Mouse (Mus musculus) bone marrow, adult 2 months (tissue): ENCODE results near the gene Lypd1. TPM values are rescaled to one million over a fixed set of nuclear protein-coding genes. Genes with fewer than 3 reads are reported as not detected.

ENCODE experiments used
- H3K27ac ChIP-seq: fragments of 200-500 bp; 2 replicates; pipeline ENCODE4 v1.5.1; 2012; ENCODE audit warnings: low read depth, mild to moderate bottlenecking, control low read depth, inconsistent platforms, low read length; ENCODE audit not compliant: control insufficient read depth, poor library complexity, insufficient read depth
- H3K4me1 ChIP-seq: fragments of 200-500 bp; 2 replicates; pipeline ENCODE4 v1.6.1; 2011; ENCODE audit warnings: low read length; ENCODE audit not compliant: control insufficient read depth, insufficient read depth
- H3K4me3 ChIP-seq: fragments of 200-500 bp; replicated peaks from 2 replicates; pipeline ENCODE3; 2011; ENCODE audit warnings: mild to moderate bottlenecking, low read depth, low read length, control low read depth; ENCODE audit not compliant: control insufficient read depth
- CTCF ChIP-seq: fragments of 200-500 bp; IDR thresholded peaks from 2 replicates; pipeline ENCODE4 v1.5.1; 2011; ENCODE audit warnings: low read length, control low read depth; ENCODE audit not compliant: control insufficient read depth, insufficient read depth
- POLR2A ChIP-seq: fragments of 200-500 bp; IDR thresholded peaks from 2 replicates; pipeline ENCODE4 v1.6.1; 2011; ENCODE audit warnings: low read depth, mild to moderate bottlenecking, control low read depth, low read length, borderline replicate concordance; ENCODE audit not compliant: control insufficient read depth
- WGBS: fragments of 180-500 bp; shearing (Covaris S2); methylation state at CpG from one replicate; pipeline ENCODE4 v1.1.7; 2018; 5-methylcytosine and 5-hydroxymethylcytosine counted together
- polyA plus RNA-seq: library from polyadenylated mRNA; stranded (reverse); fragments of >200 nt; gene quantifications from 2 replicates; pipeline ENCODE4 v1.2.4, GENCODE M21; 2011; ENCODE audit warnings: low replicate concordance; ENCODE audit not compliant: missing spikeins, insufficient read depth, insufficient read length

Lypd1 gene
- polyA plus RNA-seq, 1 experiment: 0.22 TPM

DNA sequence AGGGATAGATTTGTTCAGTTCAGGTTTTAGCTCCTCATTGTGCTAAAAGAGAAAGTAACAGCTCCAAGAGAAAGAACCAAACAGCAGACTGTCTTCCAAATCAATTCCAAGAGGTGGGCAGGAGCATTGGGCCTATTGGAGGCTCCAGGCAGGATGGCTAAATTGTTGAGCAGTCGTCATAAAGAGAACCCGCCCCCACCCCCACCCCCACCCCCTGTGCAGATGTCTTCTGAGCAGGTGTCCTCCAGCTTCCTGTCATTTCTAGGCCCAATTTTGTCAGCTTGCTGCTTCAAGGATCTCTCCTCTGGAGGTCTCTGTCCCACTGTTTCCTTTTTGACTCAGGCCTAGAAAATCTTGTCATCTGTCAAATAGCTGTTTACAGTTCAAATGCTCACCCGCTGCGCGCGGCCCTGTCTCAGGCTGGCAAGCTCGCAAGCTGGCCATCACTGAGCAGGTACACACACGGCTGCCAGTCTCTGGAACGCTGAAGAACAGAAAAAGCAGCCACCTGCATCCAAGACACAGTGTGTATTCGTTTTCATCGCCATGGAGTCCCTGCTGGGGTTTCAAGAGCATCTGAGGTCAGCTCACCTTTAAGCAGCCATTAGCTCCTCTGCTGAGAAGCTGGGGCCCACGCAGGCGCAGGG lies 73.0 kb downstream of the Lypd1 start:
- Histone ChIP-seq H3K4me1 (no peaks in the 10 kb centered on the region), H3K27ac (no peak overlapping the region), H3K4me3 (no peak overlapping the region)
- no peak for TF ChIP-seq CTCF
- 76% methylated on average over 13 of the region's 13 CpGs for WGBS

DNA sequence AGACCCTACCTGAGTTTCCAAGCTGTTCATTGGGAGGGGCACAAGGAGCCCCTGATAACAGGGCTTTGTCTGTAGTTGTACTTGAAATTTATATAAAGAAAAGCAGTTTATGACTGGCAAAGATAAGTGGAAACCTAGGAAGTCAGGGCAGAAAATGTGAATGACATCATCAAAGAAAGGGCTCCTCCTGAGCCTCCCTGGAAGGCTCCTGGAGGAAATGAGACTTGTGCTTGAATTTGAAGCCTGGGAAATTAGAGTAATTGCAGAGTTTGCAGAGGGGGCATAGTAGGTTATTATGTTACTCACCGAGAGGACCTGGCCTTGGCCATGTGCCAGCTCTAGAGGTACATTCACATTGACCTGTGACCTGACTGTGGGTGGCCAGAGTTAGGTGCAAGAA lies 75.4 kb downstream of the Lypd1 start:
- Histone ChIP-seq H3K27ac (no peak overlapping the region), H3K4me3 (no peak overlapping the region), H3K4me1 (no peaks in the 10 kb centered on the region)
- WGBS: 56% methylated on average over 1 of the region's 1 CpGs
- TF ChIP-seq POLR2A: no peak
- no peak for TF ChIP-seq CTCF

DNA sequence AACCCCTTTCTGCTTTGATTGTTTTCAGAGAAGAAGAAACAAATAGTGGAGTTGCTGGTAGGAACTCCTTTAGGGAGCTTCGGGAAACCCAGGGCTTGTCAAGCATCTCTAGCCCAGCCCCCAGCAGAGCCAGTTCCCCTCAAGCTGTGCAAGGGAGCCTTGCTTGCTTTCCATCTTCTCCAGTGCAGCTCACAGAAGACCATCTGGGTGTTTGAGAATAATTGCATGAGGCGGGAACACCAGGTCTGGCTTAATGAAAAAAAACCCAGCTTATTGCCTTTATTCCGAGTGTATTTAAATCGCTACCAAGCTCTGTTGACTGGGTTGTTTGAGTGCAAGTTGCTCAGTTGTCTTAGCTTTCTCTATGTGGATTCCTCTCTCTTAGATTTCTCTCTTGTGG lies 89.3 kb downstream of the Lypd1 start:
- WGBS: 84% methylated on average over 4 of the region's 4 CpGs
- TF ChIP-seq CTCF: no peak
- TF ChIP-seq POLR2A: no peak
- Histone ChIP-seq H3K4me3 (no peak overlapping the region), H3K27ac (no peak overlapping the region), H3K4me1 (no peaks in the 10 kb centered on the region)

- Histone ChIP-seq H3K4me1 (no peaks in the 10 kb centered on the region), H3K4me3 (no peak overlapping the region)
- TF ChIP-seq CTCF: no peak
- no peak for TF ChIP-seq POLR2A
These were observed 91.8 kb downstream of the Lypd1 start for GRCm38 (mm10) chr1:125821101-125821500.

More at GRCm38 (mm10) chr1:125821101-125821500, 91.8 kb downstream of the Lypd1 start:
- WGBS: 82% methylated on average over 7 of the region's 7 CpGs
- H3K27ac ChIP-seq: no peak overlapping the region

Other genes starting within 250 kb of the Lypd1 start
- gene Gpr39, start 236.1 kb downstream of the Lypd1 start, polyA plus RNA-seq: not detected in 2 replicates